Mouse (Mus musculus): Measurements from ENCODE around the gene Zkscan14.

DNA sequence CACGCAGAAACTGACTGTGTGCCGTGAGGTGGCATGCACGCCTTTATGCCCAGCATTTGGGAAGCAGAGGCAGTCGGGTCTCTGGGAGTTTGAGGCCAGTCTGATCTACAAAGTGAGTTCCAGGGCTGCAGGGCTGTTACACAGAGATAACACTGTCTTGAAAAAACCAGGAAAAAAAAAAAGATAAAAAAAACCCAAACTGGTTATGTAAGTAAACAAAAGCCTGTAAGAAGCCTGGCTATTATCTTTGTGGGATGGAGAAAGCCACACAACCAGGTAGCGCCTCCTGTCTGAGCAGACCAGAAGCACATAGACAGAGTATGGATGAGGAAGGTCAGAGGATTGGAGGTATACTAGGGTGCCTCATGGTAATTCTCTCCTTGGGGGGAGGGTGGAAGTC is 49.0 kb downstream of the Zkscan14 start:
- TF ChIP-seq CTCF (IDR thresholded peaks at IDR 0.05; ENCODE audit: low read depth, low read length) (no peak), POLR2A (IDR thresholded peaks at IDR 0.05; ENCODE audit: insufficient read depth, low read length) (no peak)

All from ES-Bruce4 (cell line).